Mouse (Mus musculus) spleen, adult 2 months (tissue): Measurements from ENCODE around the gene 2900026A02Rik. TPM values are rescaled to one million over a fixed set of nuclear protein-coding genes. Genes with fewer than 3 reads are reported as not detected.
A peak's percentile ranks its signal among the peaks of the same experiment; 100 is the strongest.

Experiments used
- DNase-seq, 2 experiments: peaks; one replicate each; pipeline versions ENCODE4 v3.0.0 to v3.0.0-alpha.2; 2012 to 2021; ENCODE audit warnings: low spot score in 2 of 2, low read depth in 1 of 2
- H3K27ac ChIP-seq: fragments of 200-500 bp; 2 replicates; pipeline ENCODE4 v1.5.1; 2012; ENCODE audit warnings: low read length, inconsistent platforms; ENCODE audit not compliant: insufficient read depth
- H3K27me3 ChIP-seq: fragments of 200-500 bp; 2 replicates; pipeline ENCODE4 v1.6.1; 2012; ENCODE audit warnings: mild to moderate bottlenecking, moderate library complexity, low read length, inconsistent platforms; ENCODE audit not compliant: control insufficient read depth, insufficient read depth
- H3K36me3 ChIP-seq: fragments of 200-500 bp; 2 replicates; pipeline ENCODE4 v1.6.1; 2012; ENCODE audit warnings: mild to moderate bottlenecking, low read length, inconsistent platforms; ENCODE audit not compliant: control insufficient read depth, insufficient read depth
- H3K4me1 ChIP-seq: fragments of 200-500 bp; 2 replicates; pipeline ENCODE4 v1.6.1; 2011; ENCODE audit warnings: inconsistent platforms; ENCODE audit not compliant: control insufficient read depth, insufficient read depth, insufficient read length
- H3K4me3 ChIP-seq: fragments of 200-500 bp; 2 replicates; pipeline ENCODE4 v1.5.1; 2011; ENCODE audit warnings: mild to moderate bottlenecking, inconsistent platforms; ENCODE audit not compliant: insufficient read depth, insufficient read length; ENCODE audit errors: extremely low read depth
- CTCF ChIP-seq: fragments of 200-500 bp; IDR thresholded peaks from 2 replicates; pipeline ENCODE4 v1.5.1; 2011; ENCODE audit warnings: mild to moderate bottlenecking, inconsistent platforms; ENCODE audit not compliant: insufficient read depth, insufficient read length, insufficient replicate concordance; ENCODE audit errors: extremely low read depth
- POLR2A ChIP-seq: fragments of 200-500 bp; IDR thresholded peaks from 2 replicates; pipeline ENCODE4 v1.6.1; 2011; ENCODE audit warnings: low read depth, low read length, inconsistent platforms
- WGBS: fragments of 180-500 bp; shearing (Covaris S2); methylation state at CpG from one replicate; pipeline ENCODE4 v1.1.7; 2018; 5-methylcytosine and 5-hydroxymethylcytosine counted together
- polyA plus RNA-seq: library from polyadenylated mRNA; depleted of rRNA; stranded (reverse); fragments of >200 nt; gene quantifications from 2 replicates; pipeline ENCODE4 v1.2.3, GENCODE M21; 2012

Gene 2900026A02Rik
- polyA plus RNA-seq, 1 experiment, result 5.1 TPM

GRCm38 (mm10) chr5:113226632-113227102 lies 5.6 kb upstream of the 2900026A02Rik start, which contains the start of gene Tmem211:
Tmem211 (plus strand) TSS chr5:113226909.
- Histone ChIP-seq H3K36me3 (no peaks in the 10 kb centered on the region), H3K4me1 (peaks cover 4% of the 10 kb centered on the region; the same call in 1 of the 2 replicates), H3K27ac (no peak within 1 kb of the TSS), H3K27me3 (no peaks in the 10 kb centered on the region), H3K4me3 (no peak within 1 kb of the TSS)
- TF ChIP-seq CTCF (peak; percentile 73; the same call in 1 of the 2 replicates), POLR2A (no peak)
- peak; percentile 7 to 23 for DNase-seq
- WGBS, result 0% methylated on average over 13 of the region's 13 CpGs

- no peak overlapping the region for H3K27ac ChIP-seq
- no peak for DNase-seq
- H3K27me3 ChIP-seq, result peaks cover 2% of the 10 kb centered on the region
- H3K36me3 ChIP-seq, result no peaks in the 10 kb centered on the region
- TF ChIP-seq POLR2A (no peak), CTCF (no peak)
- H3K4me3 ChIP-seq, result no peak overlapping the region
- WGBS, result 33% methylated on average over 25 of the region's 25 CpGs
- H3K4me1 ChIP-seq, result peaks cover 4% of the 10 kb centered on the region
Observed at GRCm38 (mm10) chr5:113225686-113226435, 4.8 kb upstream of the 2900026A02Rik start.

- no peak overlapping the region for H3K27ac ChIP-seq
- DNase-seq, result no peak
- H3K27me3 ChIP-seq, result peaks cover 4% of the 10 kb centered on the region
- no peaks in the 10 kb centered on the region for H3K36me3 ChIP-seq
- 16% methylated on average over 10 of the region's 10 CpGs for WGBS
- no peak for TF ChIP-seq POLR2A
- TF ChIP-seq CTCF, result no peak
- H3K4me3 ChIP-seq, result no peak overlapping the region
- H3K4me1 ChIP-seq, result peaks cover 7% of the 10 kb centered on the region
Observed at GRCm38 (mm10) chr5:113225271-113225670, 4.2 kb upstream of the 2900026A02Rik start.

- peaks cover 4% of the 10 kb centered on the region for H3K27me3 ChIP-seq
- no peak for DNase-seq
Observed at GRCm38 (mm10) chr5:113223888-113224287, 2.9 kb upstream of the 2900026A02Rik start.

GRCm38 (mm10) chr5:113220383-113221146 lies 471 bp downstream of the 2900026A02Rik start:
- Histone ChIP-seq H3K27ac (no peak overlapping the region), H3K27me3 (peaks cover 4% of the 10 kb centered on the region), H3K4me1 (peaks cover 3% of the 10 kb centered on the region; the same call in 1 of the 2 replicates), H3K4me3 (peak overlapping the region; percentile 43; the same call in 1 of the 2 replicates), H3K36me3 (no peaks in the 10 kb centered on the region)
- WGBS, result 4% methylated on average over 46 of the region's 64 CpGs
- no peak for DNase-seq
- TF ChIP-seq CTCF (no peak), POLR2A (no peak)

More at GRCm38 (mm10) chr5:113223888-113224287, 2.9 kb upstream of the 2900026A02Rik start:
- no peak overlapping the region for H3K27ac ChIP-seq
- 65% methylated on average over 4 of the region's 4 CpGs for WGBS
- TF ChIP-seq CTCF (no peak), POLR2A (no peak)
- peaks cover 7% of the 10 kb centered on the region for H3K4me1 ChIP-seq
- H3K4me3 ChIP-seq, result no peak overlapping the region
- no peaks in the 10 kb centered on the region for H3K36me3 ChIP-seq

- no peak for DNase-seq
- Histone ChIP-seq H3K27me3 (peaks cover 4% of the 10 kb centered on the region), H3K27ac (no peak overlapping the region), H3K4me1 (peaks cover 3% of the 10 kb centered on the region; the same call in 1 of the 2 replicates), H3K4me3 (no peak overlapping the region), H3K36me3 (no peaks in the 10 kb centered on the region)
- TF ChIP-seq CTCF (no peak), POLR2A (no peak)
- 81% methylated on average over 7 of the region's 7 CpGs for WGBS
Observed at GRCm38 (mm10) chr5:113219876-113220275, 1.2 kb downstream of the 2900026A02Rik start.

- 91% methylated on average over 6 of the region's 6 CpGs for WGBS
- TF ChIP-seq CTCF (no peak), POLR2A (no peak)
- no peak for DNase-seq
- H3K4me1 ChIP-seq, result peaks cover 3% of the 10 kb centered on the region; the same call in 1 of the 2 replicates
- no peaks in the 10 kb centered on the region for H3K36me3 ChIP-seq
- peaks cover 4% of the 10 kb centered on the region for H3K27me3 ChIP-seq
- no peak overlapping the region for H3K27ac ChIP-seq
- no peak overlapping the region for H3K4me3 ChIP-seq
Observed at GRCm38 (mm10) chr5:113219450-113219849, 1.6 kb downstream of the 2900026A02Rik start.
